Mouse (Mus musculus) frontal cortex, postnatal 14 days (tissue): ENCODE data around the gene Ms4a4a.

ENCODE experiments used
- DNase-seq, 2 experiments: peaks; one replicate each; pipeline ENCODE4 v3.0.0; 2022; ENCODE audit warnings: low spot score in 2 of 2

The Ms4a4a gene

GRCm38 (mm10) chr19:11435058-11435834, 59.9 kb downstream of the Ms4a4a start:
- DNase-seq, result no peak
